Mouse (Mus musculus): Measurements from ENCODE around the gene Tbc1d1.
"Not testable (repeated sequence)": the region's sequence is repeated elsewhere in the genome, so short reads cannot be mapped to it uniquely, and the experiment has no call there.

The Tbc1d1 gene

GRCm38 (mm10) chr5:64360147-64360875 is 204.2 kb downstream of the Tbc1d1 start:
- no peak for DNase-seq (ENCODE audit: low spot score)

- not testable (repeated sequence) for DNase-seq (ENCODE audit: low spot score)
These were observed 204.8 kb downstream of the Tbc1d1 start for GRCm38 (mm10) chr5:64360876-64361268.

- DNase-seq (ENCODE audit: low spot score) = no peak
These were observed 207.8 kb downstream of the Tbc1d1 start for GRCm38 (mm10) chr5:64363859-64364406.

- DNase-seq (ENCODE audit: low spot score) = no peak
These were observed 208.5 kb downstream of the Tbc1d1 start for GRCm38 (mm10) chr5:64364432-64365125.

GRCm38 (mm10) chr5:64365187-64366066 is 209.3 kb downstream of the Tbc1d1 start:
- no peak for DNase-seq (ENCODE audit: low spot score)

- no peak for DNase-seq (ENCODE audit: low spot score)
These were observed 210.0 kb downstream of the Tbc1d1 start for GRCm38 (mm10) chr5:64366113-64366512.

GRCm38 (mm10) chr5:64367426-64367825 is 211.3 kb downstream of the Tbc1d1 start:
- peak; percentile 41 for DNase-seq (ENCODE audit: low spot score)

GRCm38 (mm10) chr5:64371331-64371831 is 215.3 kb downstream of the Tbc1d1 start:
- DNase-seq (ENCODE audit: low spot score) = no peak

- no peak for DNase-seq (ENCODE audit: low spot score)
These were observed 216.3 kb downstream of the Tbc1d1 start for GRCm38 (mm10) chr5:64372292-64372961.

- no peak for DNase-seq (ENCODE audit: low spot score)
These were observed 217.6 kb downstream of the Tbc1d1 start for GRCm38 (mm10) chr5:64373695-64374094.

- DNase-seq (ENCODE audit: low spot score) = no peak
These were observed 219.7 kb downstream of the Tbc1d1 start for GRCm38 (mm10) chr5:64375851-64376250.

GRCm38 (mm10) chr5:64376466-64376865 is 220.4 kb downstream of the Tbc1d1 start:
- no peak for DNase-seq (ENCODE audit: low spot score)

- DNase-seq (ENCODE audit: low spot score) = no peak
These were observed 221.6 kb downstream of the Tbc1d1 start for GRCm38 (mm10) chr5:64377705-64378104.

- DNase-seq (ENCODE audit: low spot score) = no peak
These were observed 222.6 kb downstream of the Tbc1d1 start for GRCm38 (mm10) chr5:64378591-64379275.

- no peak for DNase-seq (ENCODE audit: low spot score)
These were observed 223.7 kb downstream of the Tbc1d1 start for GRCm38 (mm10) chr5:64379829-64380228.

GRCm38 (mm10) chr5:64380698-64381375 is 224.7 kb downstream of the Tbc1d1 start:
- DNase-seq (ENCODE audit: low spot score) = no peak

- DNase-seq (ENCODE audit: low spot score) = no peak
These were observed 225.4 kb downstream of the Tbc1d1 start for GRCm38 (mm10) chr5:64381538-64381937.

GRCm38 (mm10) chr5:64382451-64383057 is 226.4 kb downstream of the Tbc1d1 start:
- peak; percentile 40 for DNase-seq (ENCODE audit: low spot score)

- no peak for DNase-seq (ENCODE audit: low spot score)
These were observed 227.1 kb downstream of the Tbc1d1 start for GRCm38 (mm10) chr5:64383215-64383614.

- no peak for DNase-seq (ENCODE audit: low spot score)
These were observed 228.4 kb downstream of the Tbc1d1 start for GRCm38 (mm10) chr5:64384546-64384945.

Data from urinary bladder, postnatal 10 days (tissue).